Mouse (Mus musculus) spleen, adult 2 months (tissue): ENCODE data around the gene Maf.

Experiments
- CTCF ChIP-seq: fragments of 200-500 bp; IDR thresholded peaks from 2 replicates; pipeline ENCODE4 v1.5.1; 2011; ENCODE audit warnings: mild to moderate bottlenecking, inconsistent platforms; ENCODE audit not compliant: insufficient read depth, insufficient read length, insufficient replicate concordance; ENCODE audit errors: extremely low read depth
- POLR2A ChIP-seq: fragments of 200-500 bp; IDR thresholded peaks from 2 replicates; pipeline ENCODE4 v1.6.1; 2011; ENCODE audit warnings: low read depth, low read length, inconsistent platforms

DNA sequence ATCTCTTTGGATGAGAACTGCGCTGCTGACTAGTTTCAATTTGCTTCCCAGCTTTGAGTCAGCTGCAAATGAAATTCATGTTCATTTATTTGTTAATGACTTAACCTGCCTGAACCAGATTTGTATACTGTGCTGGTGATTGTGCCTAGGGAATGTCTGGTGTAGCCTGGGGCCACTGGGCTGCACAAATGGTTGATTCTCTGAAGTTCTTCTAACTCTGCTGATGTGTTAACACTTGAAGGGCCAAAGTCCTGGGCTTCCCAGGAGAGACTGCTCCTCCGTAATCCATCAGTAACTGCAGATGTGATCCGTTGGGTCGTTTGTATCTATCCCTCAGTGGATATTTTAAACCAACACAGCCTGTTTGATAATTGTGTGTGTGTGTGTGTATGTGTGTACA, 7.7 kb upstream of the Maf start:
- TF ChIP-seq CTCF (no peak), POLR2A (no peak)
